Mouse (Mus musculus) right cerebral cortex, postnatal 36 days (tissue): ENCODE measurements around the gene Fam13a.

ENCODE experiments used
- DNase-seq, 2 experiments: peaks; one replicate each; pipeline ENCODE4 v3.0.0; 2022; ENCODE audit warnings: low spot score in 2 of 2, mixed read lengths in 1 of 2

The Fam13a gene

DNA sequence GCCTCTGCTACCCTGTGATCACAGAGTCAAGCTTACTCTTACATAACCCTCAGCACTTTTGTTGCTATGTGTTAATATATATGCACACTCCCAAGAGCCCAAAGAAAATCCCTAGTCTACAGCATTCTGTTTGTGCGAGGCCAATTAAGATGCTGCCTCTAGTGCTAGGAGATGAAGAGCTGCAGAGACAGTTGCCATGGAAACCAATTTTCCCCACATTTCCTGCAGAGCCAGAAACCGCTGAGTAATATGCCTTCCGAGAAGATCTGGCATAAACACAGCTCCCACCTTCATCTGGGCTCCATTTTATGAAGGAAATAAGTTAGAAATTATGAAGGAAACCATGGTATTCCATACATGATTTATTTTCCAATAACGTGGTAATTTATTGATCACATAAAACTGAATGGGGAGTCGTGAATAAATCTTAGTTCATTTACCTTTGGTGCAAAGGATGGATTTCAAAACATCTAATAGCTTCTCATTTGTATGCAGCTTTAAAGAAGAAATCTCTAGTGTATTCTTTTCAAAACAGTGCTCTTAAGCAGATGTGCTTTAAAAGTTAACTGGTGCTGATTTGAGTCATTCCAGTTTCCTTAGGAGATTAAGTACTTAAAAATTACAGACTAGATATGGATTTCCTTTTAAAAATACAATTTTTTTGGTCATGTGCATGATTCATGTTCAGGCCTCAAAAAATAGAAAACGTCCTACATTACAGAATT lies 91.0 kb downstream of the Fam13a start:
- peak; percentile 74 to 87 for DNase-seq

DNA sequence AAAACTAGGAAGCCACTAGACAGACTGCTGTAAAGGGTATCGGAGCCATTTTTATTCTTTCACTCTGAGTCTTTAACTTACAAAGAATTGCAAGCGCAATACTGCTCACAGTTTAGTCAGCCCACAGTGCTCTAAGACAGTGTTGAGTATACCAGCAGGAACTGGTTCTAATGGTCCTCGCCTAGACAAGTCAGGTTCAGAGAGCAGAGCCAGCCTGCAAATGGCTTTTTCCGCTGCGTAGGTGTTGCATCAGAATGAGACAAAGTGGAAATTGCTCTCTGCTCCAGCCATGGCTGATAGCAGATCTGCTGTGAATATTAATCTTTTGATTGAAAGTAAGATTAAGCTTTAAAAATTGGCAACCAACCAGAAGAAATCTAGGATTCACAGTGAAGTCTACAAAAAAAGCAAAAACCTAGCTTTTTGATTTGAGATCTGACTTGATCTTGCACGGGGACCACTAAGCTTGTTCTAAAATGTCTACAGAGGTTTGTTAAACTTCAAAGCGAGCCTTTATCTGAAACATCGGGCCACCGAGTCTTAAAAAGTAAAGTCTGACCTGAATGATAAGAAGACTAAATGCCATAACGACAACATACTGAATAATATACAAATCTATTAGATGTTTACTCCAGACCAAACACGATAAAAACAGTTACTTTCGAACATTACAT lies 91.7 kb downstream of the Fam13a start:
- no peak for DNase-seq

DNA sequence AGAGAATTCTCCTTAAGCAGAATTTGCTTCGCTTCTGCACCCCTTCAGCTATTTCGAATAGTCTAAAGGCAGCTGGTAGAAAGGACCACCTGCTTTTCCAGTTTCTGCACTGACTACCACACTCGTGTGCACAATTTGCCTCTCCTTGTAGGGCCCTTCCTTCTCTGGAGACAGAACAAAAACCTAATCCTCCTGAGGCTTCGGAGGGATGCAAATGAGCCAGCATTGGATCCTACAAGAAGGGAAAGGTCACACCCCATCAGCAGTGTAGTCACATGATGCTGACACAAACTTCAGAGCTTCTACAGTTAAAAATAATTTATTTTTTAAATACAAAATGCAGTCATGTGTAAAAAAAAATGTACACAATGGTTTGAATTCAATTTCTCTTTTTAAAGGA lies 93.2 kb downstream of the Fam13a start:
- no peak for DNase-seq

DNA sequence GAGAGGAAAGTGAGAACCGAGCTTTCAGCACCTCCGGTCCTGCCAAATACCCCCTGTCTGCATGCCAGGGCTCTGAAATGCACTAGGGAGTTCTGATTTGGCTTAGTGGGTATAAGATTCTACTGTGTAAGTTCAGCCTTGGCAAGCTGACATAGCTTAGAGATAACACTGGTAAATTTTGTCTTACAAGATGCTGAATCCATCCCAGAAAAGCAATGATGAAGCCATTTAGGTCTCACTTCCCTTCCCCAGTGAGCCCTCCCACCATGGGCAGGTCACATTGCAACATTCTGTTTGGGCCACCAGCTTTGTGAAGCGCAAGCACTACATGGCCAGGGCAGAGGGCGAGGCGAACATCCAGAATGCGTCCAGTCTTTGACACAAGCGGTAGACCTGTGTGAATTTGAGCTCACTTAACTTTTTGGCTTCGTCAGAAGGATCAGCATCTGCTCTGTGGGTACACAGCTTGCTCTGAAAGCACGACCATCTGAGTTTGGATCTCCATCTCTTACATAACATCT lies 94.4 kb downstream of the Fam13a start:
- DNase-seq = no peak

DNA sequence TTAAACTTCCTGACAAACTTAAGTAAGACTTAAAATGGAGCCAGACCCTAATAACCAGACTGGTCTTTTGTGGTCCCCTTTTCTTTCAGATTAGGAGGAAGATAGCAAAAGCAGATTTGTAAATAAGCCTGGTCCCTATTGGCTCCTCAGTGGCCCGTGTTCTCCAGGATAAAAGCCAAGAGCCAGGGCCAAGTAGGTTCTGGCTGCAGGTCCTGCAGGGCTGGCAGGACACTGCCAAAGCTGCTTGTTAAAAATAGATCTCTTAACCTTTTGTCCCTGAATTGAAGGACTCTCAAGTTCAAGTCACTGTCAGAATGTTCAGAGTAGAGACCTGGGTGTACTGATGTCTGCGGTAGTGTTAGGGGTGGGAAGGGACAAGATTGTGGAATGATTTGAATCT lies 96.5 kb downstream of the Fam13a start:
- DNase-seq = no peak

DNA sequence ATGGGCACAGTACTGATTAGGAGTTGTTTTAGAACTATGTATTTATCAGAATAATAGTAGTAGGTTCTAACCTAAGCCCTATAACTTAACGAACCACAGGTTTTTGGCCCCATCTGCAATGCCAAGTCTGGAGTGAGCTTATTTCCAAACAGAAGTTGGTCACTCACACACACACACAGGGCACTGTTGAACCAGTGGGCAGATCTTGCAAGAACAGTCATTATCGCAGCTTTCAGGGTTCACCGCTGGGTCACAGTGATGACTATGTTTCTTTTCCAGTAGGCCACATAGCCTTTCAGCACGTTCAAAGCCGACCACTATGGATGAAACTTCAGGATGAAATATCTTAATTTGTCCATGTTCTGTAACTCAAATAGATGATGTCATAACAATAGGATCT lies 101.8 kb downstream of the Fam13a start:
- no peak for DNase-seq

DNA sequence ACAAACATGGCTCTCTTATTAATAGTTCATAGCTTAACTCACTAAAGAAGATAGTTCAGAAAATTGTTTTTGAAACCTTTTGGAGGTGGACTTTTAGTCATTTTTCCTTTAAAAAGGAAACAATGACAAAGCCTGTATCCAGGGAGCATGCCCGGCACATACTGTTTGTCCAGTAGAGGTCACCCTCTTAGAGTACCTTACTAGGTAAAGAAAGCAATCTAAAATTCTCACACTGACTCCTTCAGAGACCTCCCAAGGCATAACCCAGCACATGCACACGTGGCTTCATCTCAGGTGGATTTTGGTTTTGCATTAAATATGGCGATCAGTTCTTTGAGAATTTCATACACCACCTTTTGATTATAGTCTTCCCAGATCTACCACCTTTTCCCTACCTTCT lies 102.7 kb downstream of the Fam13a start:
- no peak for DNase-seq

DNA sequence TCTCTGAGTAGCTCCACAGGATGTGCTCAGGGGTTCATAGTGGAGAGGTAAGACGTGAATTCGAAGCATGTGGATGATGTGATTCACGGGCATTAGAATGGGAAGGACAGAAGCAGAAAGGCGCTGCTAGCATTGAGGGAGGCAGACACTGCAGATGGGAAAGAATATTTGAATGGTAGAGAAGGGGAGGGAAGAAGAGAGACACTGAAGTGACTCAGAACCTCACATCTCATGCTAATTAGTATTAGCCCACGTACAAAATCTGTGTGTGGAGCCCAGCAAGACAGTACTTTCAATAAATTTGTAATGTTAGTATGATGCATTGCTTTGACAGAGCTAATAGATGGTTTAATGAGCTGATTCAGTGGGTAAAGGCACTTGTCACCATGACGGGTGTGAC lies 103.6 kb downstream of the Fam13a start:
- no peak for DNase-seq

DNA sequence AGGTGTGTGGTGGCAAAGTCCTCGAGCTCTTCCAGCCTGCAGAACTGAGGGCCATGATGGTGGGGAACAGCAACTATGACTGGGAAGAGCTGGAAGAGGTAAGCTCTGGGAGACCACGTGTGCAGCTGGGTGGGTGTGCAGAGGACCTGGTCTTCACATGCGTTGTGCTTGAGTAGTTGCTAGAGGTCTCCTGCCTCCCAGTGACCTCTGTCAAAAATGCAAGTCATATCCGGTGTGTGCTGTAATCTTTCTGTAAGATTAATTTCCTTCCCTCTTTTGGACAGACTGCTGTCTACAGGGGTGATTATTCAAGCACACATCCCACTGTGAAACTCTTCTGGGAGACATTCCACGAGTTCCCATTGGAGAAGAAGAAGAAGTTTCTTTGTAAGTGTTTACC lies 107.9 kb downstream of the Fam13a start:
- no peak for DNase-seq

DNA sequence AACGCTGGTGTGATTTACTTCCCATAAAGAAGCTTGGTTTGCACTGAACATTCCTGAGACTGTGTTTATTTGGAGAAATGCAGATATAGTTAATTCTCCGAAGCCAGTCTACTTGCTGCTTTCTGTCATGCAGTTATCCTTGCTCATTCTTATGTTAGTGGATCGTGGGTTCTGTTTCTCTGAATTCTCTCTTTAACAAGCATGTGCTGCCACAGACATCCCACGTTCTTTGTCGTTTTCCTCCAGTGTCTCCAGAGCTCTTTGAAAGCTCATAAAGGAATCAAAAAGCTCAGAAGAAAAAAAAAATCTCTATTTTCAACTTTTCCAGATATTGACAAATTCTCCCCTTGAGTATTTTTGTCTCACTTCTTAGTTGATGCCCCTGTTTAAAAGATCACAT lies 110.4 kb downstream of the Fam13a start:
- DNase-seq = no peak

DNA sequence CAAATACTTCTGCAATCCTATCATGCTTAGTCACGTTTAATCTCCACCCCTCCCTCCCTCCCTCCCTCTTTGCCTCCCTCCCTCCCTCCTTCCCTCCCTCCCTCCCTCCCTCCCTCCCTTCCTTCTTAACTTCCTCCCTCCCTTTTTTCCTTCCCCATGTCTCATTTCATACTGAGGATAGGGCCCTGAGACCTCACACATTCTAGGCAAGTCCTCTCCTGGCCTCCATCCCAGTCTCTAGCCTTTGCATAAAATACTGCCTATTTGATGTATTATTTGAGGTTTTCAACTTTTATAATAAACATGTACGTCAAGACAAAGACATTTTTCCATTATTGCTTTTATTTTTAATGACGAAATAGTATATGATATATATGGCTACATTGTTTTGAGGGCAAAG lies 110.8 kb downstream of the Fam13a start:
- no peak for DNase-seq

DNA sequence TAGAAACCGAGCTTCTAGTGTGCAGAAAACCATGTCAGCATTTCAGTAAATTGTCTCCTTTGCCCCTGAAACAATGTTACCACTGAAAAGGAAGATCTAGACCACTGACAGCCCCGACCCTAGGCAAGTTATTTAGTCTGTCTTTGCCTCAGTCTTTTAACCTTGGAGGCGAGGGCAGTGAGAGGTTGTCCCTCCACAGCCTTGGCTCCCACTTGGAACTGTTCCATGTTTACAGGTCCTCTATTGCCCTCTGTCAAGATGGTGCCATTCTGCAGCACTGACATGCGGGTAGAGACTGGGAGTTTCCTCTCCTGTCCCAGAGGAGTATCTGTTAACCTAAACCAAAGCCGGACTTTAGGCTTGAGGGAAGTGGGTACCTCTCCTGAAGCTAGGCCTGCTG lies 111.5 kb downstream of the Fam13a start:
- DNase-seq = no peak

DNA sequence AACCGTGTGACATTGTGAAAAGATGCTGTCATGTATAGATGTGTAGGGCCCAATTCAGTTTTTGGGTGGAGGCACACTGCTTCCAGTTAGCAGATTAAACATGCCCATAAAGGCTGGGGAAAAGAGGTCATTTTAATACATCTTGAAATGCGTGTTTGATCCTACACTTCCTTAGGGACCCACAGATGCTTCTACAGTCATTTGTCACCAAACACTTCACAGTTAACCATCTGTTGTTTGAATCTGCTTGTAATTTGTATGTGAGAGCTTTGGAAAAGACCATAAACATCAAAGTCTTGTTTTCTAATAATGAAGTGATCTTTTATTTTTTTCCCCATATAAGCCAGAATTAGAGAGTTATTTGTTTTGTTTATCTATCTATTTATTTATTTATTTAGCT lies 116.6 kb downstream of the Fam13a start:
- DNase-seq = no peak

DNA sequence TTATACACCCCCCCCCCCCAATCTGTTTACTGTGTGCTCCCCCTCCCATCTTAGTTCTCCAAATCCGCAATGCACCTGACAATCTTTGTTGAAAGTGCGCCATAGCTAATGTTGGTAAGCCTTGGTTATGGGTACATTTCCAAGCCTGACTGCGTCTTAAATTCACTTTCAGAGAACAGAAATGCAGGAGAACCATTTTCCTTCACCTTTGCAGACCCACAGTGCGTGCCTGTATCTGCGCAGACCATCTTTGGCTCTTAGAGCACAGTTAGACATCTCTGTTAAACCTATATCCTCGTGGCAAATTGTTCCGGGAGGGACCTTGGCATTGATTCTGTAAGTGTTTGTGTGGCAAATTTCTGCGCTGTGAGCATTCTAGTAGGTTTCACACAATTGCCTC lies 117.0 kb downstream of the Fam13a start:
- DNase-seq = no peak

DNA sequence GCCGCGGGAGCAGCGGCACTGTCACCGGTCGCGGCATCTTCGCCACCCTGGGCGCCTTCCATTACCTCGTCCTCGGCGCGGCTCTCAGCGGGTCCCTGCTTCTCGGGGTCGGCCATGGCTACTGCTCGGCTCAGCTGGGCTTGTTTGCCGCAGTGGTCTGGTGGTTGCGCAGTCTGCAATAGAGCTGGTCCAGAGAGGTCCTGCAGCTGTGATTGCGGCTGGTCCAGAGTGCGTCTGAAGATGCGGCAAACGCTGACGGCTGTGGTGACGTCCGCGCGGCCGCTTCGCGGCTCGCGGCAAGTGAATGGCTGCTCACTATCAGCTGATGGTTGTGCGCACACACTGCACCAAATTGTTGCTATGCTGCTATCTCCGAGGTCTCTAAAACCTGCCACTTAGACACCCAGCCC lies 117.5 kb downstream of the Fam13a start, which contains the start of gene Nap1l5:
Nap1l5 (minus strand) TSS at position 225 of the 410 bp plus-strand sequence.
- peak; percentile 80 to 87 for DNase-seq

DNA sequence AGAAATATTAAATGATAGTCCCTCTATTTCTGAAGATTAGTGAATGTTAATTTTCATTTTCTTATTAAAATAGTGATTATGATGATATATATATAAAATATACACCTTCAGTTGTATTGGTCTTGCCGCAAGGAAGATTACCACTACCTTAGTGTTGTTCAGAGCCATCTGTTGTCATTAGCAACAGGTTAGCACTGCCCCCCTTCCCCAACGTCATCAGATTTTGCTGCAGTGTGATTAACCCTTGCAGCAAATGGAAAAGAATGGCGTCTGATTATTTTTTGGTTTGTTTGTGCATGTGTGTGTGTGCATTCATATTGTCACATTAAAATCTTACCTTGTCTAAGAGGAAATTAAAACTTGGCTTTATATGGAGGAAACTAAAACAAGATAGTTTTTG lies 119.8 kb downstream of the Fam13a start:
- no peak for DNase-seq

DNA sequence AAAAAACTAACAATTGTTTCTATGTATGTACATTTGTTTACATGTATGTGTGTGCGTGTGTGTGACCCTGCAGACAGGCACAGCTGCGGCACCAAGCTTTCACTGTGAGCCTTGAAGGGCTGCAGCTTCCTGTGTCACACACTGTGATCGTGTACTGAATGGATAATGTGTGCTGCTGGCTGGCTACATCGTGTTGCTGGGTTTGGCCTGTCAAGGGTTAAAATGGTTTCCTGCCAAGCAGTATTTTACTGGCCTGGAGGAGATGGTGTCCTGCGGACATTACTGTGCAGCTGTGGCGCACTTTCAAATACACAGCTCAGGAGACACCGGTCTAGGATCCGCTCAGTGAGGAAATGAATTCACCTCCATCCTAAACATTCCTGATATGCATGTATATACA lies 121.2 kb downstream of the Fam13a start:
- DNase-seq = peak in 1 of 2 experiments; percentile 25

DNA sequence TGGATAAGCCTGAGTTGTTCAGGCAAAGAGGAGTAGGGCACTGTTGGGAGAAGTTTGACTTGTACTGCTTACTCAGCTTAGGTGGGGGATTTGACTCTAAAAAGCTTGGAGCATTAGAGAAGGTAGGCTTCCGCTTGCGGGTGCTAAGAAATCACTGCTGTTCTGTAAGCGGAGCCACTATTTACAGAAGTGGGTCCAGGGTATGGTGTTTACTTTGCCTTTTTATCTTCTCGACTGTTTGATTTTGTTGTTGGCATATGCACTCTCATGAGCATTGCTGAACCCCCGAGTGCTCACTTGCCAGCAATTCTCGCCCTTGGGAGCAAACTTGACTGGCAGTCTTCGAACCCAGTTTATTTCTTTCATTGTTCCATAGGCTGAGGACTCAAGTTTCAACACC lies 123.8 kb downstream of the Fam13a start:
- no peak for DNase-seq

DNA sequence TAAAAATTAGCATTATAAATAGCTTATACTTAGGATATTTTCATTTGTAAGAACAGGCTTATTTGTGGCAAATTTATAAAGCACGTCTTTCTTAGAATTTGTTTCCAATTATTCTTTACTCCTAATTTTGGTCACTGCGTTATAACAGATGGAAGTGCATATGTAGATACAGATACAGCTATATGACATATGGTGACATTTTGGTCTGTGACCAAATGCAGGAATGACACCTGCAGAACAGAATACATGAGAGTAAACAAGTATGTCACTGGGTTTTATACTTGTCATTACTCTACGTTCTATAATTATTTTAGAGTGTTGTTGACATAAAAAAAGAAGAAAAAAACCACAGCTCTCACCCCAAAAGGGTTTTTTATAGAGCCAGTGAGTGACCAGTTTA lies 125.3 kb downstream of the Fam13a start:
- DNase-seq = no peak

DNA sequence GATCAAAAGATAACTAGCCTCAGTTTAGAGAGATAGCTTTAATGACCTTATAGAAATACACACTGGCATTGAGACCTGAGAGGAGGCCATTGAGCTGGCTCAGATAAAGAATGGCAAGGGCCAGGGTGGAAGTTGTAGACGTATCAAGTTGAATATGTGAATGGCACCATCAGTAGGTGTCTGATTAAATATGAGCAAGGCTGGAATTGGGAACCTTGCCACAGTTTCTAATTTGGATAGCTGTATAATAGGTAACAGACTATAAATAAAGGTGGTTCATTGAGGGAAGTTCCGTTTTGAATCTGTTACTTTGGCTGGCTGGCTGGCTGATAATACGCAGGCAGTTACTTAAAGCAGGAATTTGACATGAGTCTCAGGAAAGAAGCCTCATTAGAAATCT lies 127.7 kb downstream of the Fam13a start:
- no peak for DNase-seq

DNA sequence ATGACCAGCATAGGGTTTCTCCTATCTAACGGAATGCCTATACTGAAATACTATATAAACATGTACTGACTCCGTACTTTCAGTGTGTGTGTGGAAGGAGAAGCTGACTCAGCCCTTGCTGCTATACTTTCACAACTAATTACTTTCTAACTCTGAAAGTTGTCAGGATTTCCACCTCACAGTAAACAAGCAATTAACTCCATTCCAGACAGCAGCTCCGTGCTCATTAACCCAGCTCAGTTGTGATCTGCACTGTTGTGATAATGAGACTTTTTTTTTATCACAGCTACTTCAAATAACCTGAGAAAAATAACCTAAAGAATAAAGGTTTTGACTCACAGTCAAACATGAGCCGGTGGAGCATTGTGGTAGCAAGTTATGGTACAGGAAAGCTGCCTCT lies 129.4 kb downstream of the Fam13a start:
- no peak for DNase-seq

DNA sequence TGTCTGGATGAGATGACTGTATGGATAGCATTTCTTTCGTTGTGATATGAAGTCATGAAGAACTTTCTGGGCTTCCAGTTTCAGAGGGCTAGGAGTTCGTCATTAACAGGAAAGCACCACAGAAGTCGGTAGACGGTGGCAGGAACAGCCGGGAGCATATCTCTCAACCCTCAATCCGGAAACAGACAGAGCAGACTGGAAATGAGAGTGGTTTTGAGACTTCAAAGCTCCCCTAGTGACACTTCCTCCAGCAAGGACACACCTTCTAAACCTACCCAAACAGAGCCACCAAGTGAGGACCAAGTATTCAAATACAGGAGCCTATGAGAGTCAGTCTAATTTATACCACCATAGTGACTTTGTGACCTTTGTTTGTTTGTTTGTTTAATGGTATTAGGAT lies 131.0 kb downstream of the Fam13a start:
- no peak for DNase-seq

DNA sequence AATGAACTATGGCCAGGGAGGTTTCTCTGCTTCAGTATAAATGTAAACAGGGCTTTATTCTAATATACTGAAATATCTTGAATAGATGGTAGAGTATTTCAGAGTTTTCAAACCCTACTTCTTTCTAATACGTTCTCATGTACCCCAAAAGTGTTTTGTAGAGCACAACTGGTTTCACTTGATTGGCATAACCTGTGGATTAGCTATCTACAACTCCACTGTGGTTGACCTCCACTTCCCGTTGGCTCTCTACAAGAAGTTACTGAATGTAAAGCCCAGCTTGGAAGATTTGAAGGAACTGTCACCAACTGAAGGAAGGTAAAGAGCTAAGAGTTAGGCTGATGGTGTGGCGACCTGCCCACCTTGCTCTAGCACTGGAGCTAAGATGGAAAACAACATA lies 134.4 kb downstream of the Fam13a start:
- no peak for DNase-seq
